Mouse (Mus musculus): Measurements from ENCODE around the gene Gorasp2.

DNA sequence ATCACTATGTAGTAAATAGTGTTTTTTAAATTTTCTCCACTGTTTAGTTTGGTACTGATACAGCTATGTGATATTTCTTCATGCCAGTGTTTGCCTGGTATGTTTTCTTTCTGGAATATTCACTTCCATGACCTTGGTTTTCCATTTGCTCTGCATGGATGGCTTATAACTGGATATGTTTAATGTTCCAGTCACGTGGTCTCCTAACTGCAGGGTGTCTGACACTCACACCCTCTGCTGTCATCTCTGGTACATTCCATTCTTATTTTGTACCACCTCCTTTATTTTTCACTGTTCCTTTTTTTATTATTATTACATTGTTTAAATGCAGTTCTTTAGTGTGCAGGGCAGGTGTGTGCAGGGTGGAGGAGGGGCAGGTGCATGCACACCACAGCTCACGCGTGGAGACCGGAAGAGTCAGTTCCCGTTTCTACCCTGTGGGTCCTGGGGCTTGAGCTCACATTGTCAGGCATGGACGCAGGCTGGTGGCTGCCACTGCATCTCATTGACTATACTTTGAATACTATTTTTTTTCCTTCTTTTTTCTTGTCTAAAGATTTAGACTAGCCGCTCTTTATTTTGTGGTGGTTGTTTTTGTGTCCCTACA is 46.5 kb upstream of the Gorasp2 start:
- no peak for TF ChIP-seq POLR2A (IDR thresholded peaks at IDR 0.05; ENCODE audit: insufficient read length, low read depth)
- TF ChIP-seq TCF12 (IDR thresholded peaks at IDR 0.05; ENCODE audit: insufficient read depth, poor library complexity, severe bottlenecking), result no peak
- no peak for TF ChIP-seq MYOD1 (IDR thresholded peaks at IDR 0.05; ENCODE audit: control insufficient read depth in 1 of 3, insufficient read length in 2 of 3, low read depth in 2 of 3)
- TF ChIP-seq SRF (IDR thresholded peaks at IDR 0.05; ENCODE audit: control insufficient read depth, insufficient read length, low read depth), result no peak
- TF ChIP-seq E2F4 (IDR thresholded peaks at IDR 0.05; ENCODE audit: insufficient read depth), result no peak
- TF ChIP-seq MAX (IDR thresholded peaks at IDR 0.05; ENCODE audit: low read depth), result no peak
- TF ChIP-seq USF1 (IDR thresholded peaks at IDR 0.05; ENCODE audit: low read depth), result no peak
- TF ChIP-seq TCF3 (IDR thresholded peaks at IDR 0.05; ENCODE audit: insufficient read length, low read depth), result no peak
- no peak for TF ChIP-seq REST (IDR thresholded peaks at IDR 0.05; ENCODE audit: insufficient read depth, insufficient read length)

Data from myocyte (in vitro differentiated cells).